Mouse (Mus musculus) lung, postnatal 0 days (tissue): ENCODE measurements around the gene Olfr1404.

ENCODE experiments used
- CTCF ChIP-seq: IDR thresholded peaks from 2 replicates; pipeline ENCODE4 v1.5.1; 2016; ENCODE audit warnings: antibody characterized with exemption, mild to moderate bottlenecking
- EP300 ChIP-seq: IDR thresholded peaks from 2 replicates; pipeline ENCODE4 v1.6.1; 2016; ENCODE audit warnings: antibody characterized with exemption, mild to moderate bottlenecking, control low read depth

GRCm38 (mm10) chr1:173265701-173266100 lies 53.5 kb downstream of the Olfr1404 start, which contains the start of gene Olfr418:
- no peak for TF ChIP-seq EP300
- no peak for TF ChIP-seq CTCF
